Mouse (Mus musculus) induced T-regulatory cell, adult 2 months (primary cell): ENCODE data around the gene Gspt1.
"Not testable (repeated sequence)": the region's sequence is repeated elsewhere in the genome, so short reads cannot be mapped to it uniquely, and the experiment has no call there.

Experiments used
- DNase-seq: peaks from one replicate; pipeline ENCODE4 v3.0.0-alpha.2; 2012; ENCODE audit warnings: low read depth

Gene Gspt1

DNA sequence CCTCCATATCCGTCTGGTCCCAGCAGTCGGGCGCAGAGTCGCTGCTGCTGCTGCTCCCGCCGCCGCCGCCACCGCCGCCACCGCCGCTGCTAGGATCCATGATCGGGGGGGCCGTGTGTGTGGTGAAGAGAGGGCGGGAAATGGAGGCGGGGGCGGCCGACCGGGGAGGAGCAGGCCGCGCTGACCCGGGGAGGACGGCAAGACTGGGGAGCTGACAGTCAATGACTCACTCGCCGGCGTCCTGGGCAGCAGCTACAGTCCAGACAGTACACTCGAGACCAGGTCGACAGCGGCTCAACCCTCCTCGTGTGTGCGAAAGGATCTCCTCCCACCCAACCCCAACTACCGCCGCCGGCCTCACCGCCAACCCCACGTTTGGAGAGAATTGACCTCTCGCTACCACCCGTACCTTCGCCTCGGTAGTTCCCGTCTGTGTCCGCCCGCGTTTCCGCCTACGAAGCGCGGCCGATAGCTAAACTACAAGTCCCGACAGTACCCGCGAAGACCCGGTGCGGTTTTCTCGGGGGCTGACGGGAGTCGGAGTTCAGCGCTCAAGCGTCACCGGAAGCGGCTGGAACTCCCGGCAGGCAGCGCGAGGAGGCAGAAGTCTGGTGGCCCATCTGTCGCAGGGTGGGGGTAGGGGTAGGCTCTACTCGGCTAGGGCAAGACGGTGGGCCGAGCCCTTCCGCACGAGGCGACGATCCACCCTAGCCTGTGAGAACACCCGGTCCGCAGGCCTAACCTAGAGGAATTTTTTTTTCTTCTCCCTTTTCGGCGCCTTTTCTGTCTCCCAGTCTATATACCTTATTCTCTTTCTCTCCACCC lies at the start of gene Gspt1:
Gspt1 (minus strand) TSS at position 428 of the 825 bp plus-strand sequence.
- peak; percentile 98 for DNase-seq

GRCm38 (mm10) chr16:11303741-11304140 lies 49.6 kb upstream of the Gspt1 start:
- DNase-seq = no peak

DNA sequence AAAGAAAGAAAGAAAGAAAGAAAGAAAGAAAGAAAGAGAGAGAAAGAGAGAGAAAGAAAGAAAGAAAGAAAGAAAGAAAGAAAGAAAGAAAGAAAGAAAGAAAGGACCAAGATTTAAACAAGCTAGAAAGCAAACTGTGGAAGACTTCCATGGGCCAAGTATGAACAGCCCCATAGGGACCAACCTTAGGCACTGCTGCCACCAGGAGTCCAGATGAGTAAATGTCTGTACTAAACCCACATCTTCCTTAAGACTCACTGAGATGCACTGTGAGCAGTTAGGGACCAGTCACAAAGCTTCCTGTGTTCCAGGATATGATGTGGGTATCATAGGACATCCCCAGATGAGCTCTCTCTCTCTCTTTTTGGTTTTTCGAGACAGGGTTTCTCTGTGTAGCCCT lies 43.6 kb upstream of the Gspt1 start:
- peak; percentile 49 for DNase-seq

- not testable (repeated sequence) for DNase-seq
Measured at GRCm38 (mm10) chr16:11295583-11295982, 41.5 kb upstream of the Gspt1 start.

- not testable (repeated sequence) for DNase-seq
Measured at GRCm38 (mm10) chr16:11288873-11289272, 34.7 kb upstream of the Gspt1 start.

DNA sequence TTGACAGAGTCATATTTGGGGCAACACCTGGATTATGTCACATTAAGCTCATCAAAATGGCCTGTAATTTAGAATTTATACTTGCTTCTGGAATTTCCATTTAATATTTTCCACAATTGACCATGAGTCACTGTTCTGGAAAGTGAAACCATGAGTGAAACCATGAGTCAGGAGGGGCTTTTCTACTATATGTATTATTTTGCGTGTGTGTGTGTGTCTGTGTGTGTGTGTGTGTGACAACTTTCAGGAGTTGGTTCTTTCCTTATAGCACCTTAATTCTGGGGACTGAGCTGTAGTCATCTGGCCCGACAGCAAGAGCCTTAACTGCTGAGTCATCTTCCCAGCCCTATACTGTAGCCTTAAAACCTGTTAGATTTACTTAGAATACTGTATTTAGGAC lies 31.8 kb upstream of the Gspt1 start:
- DNase-seq = peak; percentile 50

- DNase-seq = peak; percentile 49
Measured at GRCm38 (mm10) chr16:11284881-11285280, 30.8 kb upstream of the Gspt1 start.

GRCm38 (mm10) chr16:11282655-11283232 lies 28.6 kb upstream of the Gspt1 start:
- DNase-seq = no peak

DNA sequence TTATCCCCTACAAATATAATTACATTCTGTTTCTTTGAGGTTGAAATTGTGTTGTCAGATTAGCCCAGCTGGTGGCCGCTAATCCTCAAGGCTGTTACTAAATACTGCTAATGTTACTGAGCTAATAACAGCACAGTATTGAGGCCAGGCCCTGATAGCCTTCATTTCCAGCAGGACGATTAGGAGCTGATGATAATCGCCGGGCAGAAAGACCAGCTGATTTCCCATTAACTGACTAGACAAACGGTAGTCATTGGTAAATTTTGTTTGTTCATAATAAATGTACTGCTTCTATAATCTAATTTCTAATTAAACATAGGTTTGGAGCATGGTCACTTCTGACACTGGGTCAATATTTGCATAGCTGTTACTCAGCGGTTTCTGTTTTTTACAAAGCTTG lies 24.7 kb upstream of the Gspt1 start:
- DNase-seq = no peak

GRCm38 (mm10) chr16:11276888-11277287 lies 22.8 kb upstream of the Gspt1 start:
- DNase-seq = no peak

- no peak for DNase-seq
Measured at GRCm38 (mm10) chr16:11271073-11271472, 16.9 kb upstream of the Gspt1 start.

GRCm38 (mm10) chr16:11270642-11271041 lies 16.5 kb upstream of the Gspt1 start:
- no peak for DNase-seq

- DNase-seq = no peak
Measured at GRCm38 (mm10) chr16:11269808-11270207, 15.7 kb upstream of the Gspt1 start.

DNA sequence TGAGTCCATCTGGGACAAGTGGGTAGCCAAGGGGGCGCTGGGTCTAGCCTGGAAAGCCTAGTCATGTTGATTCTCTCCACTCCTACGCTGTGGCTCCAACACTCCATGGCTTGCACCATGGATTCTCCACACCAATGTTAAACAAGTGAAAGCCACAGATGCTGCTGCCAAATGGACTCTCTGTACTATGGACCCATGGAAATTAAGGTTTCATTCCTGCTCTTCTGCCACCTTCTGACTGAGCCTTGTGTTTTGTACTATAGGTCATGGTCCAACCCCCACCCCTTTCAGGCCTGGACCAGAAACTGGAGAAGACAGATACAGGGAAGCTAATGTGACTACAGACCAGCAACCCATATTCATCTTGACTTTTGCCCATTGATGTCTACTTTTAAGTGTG lies 12.4 kb upstream of the Gspt1 start:
- no peak for DNase-seq

DNA sequence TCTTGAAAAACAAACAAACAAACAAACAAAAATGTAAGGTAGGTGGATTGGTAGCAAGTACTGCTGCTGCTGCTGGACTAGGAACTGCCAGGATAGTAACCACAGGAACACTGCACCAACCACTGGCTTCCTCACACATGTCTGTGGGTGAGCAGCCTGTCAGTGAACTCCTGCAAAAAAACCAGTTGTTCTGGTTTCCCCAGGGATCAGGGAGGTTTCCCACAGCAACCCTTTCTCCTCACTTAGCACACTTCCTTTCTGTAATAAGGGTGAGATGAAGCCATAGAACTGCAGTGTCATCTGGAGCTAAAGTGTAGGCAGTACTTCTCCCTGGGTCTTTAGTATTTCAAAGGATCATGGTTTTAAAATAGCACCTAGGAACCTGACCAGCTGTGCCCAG lies 9.1 kb upstream of the Gspt1 start:
- no peak for DNase-seq

GRCm38 (mm10) chr16:11254723-11255164 lies 619 bp upstream of the Gspt1 start:
- no peak for DNase-seq

DNA sequence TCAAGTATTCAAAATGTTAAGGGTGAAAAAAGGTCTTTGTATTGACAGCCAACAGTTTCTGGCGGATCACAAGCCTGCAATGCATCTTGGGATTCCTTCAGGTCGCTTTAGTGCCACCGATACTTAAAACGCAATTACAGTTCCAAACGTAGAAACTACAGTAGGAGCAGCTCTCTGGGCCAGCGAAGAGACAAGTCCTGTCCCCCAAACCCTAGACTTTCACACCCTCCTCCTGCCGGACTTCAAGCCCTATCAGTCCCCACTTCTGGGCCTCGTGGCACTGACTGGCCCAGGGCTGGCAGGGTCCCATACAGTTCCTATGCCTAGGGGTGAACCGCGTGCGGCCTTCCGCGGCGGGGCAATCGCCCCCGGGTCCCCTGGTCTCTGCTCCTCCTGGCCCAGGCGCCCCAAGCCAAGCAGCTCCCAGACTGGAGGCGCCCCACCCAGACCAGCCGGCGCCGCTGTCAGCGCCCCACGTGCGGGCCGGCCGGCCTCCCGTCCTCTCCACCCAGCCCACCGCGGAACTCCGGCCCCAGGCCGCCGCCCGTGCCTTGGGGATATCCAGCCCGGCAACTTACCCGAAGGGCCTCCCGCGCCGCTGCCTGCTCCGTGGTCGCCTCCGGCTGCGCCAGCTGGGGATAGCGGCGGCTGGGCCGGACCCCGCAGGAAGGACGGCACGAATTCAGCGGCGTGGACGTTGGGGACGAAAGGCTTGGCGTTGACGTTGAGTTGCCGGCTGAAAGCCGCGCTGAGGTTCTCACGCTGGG lies 877 bp downstream of the Gspt1 start:
- DNase-seq = peak; percentile 72

DNA sequence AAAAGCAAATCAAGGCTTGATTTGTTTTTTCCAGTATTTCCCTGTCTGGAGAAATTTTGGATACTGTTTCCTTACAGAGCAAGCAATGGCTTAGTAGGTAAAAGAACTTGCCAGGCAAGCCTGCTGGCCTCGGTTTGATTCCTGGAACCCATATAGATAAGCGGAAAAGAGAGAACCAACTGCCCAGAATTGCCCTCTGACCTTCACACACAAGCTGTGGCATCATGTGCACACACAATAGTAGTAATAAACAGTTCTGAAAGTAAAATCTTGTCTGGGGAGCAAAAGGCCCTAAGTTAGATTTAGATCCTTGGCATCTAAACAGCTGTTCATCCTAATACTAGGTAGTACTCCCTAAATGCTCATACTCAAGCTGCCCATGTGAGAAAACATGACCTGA lies 6.3 kb downstream of the Gspt1 start:
- no peak for DNase-seq

- no peak for DNase-seq
Measured at GRCm38 (mm10) chr16:11245767-11246166, 8.4 kb downstream of the Gspt1 start.

DNA sequence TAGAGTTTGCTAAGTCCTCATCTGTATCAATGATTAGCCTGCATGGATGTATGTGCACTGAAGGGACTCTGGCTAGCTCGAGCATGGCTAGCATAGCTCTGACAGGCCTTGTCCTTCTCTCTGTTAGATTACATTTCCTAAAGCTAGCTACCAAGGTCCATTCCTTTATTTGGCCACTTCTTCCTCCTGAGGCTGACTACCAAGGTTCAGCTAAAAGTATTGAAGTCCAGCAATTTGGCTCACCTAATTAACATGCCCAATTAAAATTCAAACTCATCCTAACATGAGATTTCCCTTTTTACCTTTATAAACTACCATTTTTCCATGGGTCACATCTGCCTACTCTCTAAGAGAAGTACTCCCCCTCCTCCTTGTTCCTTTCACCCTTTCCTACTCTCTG lies 11.7 kb downstream of the Gspt1 start:
- DNase-seq = no peak

DNA sequence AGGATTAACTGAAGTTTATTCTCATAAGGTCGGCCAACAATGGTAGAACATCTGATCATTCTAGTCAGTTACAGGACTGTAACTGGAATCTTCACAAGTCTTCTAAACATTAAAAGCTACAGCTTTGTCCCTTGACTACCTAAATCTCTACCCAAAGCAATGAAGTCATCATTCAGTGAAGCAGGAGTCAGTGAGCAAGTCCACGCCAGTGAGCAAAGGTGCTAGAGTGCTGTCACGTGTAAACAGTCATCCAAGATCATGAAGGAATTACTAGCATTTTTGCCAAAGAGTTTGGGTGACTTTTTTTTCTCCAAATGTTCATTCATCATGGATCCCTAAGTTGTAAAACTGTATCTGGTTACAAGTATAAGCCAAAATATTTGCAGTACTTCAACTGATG lies 36.3 kb downstream of the Gspt1 start:
- DNase-seq = no peak

DNA sequence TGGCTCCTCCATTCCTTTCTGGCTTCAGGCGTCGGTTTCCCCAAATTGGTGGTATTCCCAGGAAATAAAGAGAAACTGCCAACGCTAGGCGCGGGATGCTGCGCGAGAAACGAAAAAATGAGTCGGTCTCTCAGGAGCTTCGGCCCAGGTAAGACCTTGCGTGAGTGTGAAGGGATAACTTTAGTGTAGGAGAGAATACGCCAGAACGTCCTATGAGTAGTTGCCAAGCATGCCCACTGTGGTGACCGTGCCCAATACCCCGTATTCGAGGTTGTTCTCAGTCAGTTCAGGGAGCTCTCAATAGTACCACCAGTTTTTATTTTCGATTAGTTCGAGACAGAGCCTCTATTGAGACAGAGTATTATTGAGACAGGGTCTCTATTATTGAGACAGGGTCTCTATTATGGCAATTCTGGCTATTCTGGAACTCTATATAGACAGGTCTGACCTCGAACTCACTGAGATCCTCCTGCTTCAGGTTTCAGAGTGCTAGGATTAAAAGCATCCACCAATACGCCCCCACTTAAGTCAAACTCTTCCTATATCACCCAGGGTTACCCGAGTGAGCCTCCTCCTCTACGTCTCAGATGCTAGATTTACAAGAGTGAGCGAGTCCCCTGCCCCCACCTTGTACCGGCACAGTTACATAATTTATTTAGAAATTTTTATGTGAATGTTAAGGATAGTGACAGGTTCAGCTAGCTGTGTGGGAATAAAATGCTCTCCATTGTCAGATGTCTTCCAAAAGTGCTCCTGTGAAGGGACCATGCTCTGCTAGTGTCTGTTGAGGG lies 50.3 kb downstream of the Gspt1 start:
- DNase-seq = peak; percentile 51
